Mouse (Mus musculus) gastrocnemius, adult 2 months (tissue): ENCODE data around the gene Slc39a11. TPM values are rescaled to one million over a fixed set of nuclear protein-coding genes. Genes with fewer than 3 reads are reported as not detected.

Source experiments
- DNase-seq: peaks from one replicate; pipeline ENCODE4 v3.0.0; 2022
- H3K27ac ChIP-seq: fragments of 200-600 bp; 2 replicates; pipeline ENCODE4 v1.8.1; 2022; ENCODE audit warnings: mild to moderate bottlenecking
- H3K4me3 ChIP-seq: fragments of 200-600 bp; 2 replicates; pipeline ENCODE4 v1.8.1; 2022; ENCODE audit warnings: mild to moderate bottlenecking, moderate library complexity
- CTCF ChIP-seq: fragments of 200-600 bp; IDR thresholded peaks from 2 replicates; pipeline ENCODE4 v1.8.1; 2022; ENCODE audit warnings: antibody characterized with exemption, mild to moderate bottlenecking, moderate library complexity
- intact Hi-C: fragments of 180-260 bp; cut with DNase I; formaldehyde crosslinking; loops from one replicate; pipeline ENCODE4 v1.15.1; 2025
- total RNA-seq, 2 experiments: library from RNA; stranded (reverse); gene quantifications; 2 replicates each; pipeline ENCODE4 v1.2.3; 2021

Slc39a11 gene
- total RNA-seq, 2 experiments from 2014 or later: 1.8 to 3.0 TPM

DNA sequence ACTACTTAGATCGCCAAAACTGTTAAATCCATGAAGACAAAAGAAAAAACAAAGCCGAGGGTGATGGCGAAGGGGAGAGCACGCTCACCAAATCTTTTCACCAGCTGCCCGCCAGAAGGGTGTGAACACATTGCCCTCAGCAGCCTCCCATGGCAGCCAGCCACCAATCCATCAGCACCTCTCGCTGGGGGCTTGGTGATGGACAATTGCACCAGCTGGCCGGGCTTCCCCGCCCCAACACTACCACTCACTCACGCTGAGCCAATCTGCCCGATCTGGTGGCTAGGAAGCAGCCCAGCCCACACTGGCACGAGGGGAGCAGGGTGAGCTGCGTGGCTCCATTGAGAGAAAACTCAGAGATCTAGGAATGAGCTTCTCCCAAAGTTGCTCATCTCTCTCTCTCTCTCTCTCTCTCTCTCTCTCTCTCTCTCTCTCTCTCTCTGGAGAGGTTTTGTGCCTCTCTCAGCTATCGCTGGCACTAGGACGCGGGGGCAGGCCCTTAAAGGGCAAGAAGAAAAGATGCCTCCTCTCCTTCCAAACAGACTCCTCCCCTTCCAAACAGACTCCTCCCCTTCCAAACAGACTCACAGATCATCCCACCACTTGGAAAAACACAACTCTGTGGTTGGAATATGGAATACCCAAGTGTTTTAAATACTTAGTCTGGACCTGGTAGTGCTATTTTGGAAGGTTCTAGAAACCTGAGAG is 110.2 kb downstream of the Slc39a11 start:
- Histone ChIP-seq H3K27ac (no peak overlapping the region), H3K4me3 (no peak overlapping the region)
- peak; percentile 37 for DNase-seq
- intact Hi-C loops: no loop called here
- TF ChIP-seq CTCF: no peak

DNA sequence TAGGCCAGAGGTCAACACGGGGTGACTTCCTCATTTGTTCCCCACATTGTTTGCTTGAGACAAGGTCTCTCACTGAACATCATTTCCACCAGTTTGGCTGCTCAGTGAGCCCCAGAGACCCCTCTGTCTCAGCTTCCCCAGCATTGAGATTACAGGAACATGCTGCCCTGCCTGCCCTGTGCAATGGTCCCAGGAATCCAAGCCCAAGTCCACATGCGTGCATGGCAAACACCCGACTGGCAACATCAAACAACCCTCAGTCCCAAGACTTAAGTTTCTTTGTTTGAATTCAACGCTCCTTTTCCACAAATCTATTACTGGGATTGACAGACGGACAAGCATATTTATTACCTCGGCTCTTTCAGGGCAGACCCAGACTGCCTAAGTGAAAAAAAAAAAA is 110.8 kb downstream of the Slc39a11 start:
- intact Hi-C loops: no loop called here
- no peak for DNase-seq
- TF ChIP-seq CTCF: no peak
- Histone ChIP-seq H3K4me3 (no peak overlapping the region), H3K27ac (no peak overlapping the region)

DNA sequence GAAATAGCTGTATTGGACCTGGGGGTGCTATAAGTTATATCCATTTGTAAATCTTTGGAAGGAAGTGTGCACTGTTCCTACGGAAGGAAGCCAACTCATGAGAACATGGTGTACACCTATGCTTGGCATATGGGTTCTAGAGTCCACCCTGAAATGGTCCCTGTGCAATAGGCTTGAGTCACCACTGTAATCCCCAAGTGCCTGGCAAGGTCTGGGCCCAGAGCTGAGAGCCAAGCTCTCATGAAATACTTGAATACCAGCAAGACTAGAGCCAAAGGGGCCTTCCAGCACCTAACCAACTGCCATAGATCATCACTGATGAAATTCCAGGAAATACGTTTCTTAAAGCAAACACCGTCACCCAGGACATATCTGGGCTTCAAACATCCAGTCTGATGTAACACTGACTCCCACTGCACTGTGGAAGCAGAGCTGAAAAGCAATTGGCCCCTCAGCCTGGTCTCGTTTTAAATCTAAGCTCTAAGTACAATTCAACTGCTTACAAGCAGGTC is 111.4 kb downstream of the Slc39a11 start:
- H3K27ac ChIP-seq: no peak overlapping the region
- no peak for DNase-seq
- intact Hi-C loops: no loop called here
- H3K4me3 ChIP-seq: no peak overlapping the region
- TF ChIP-seq CTCF: no peak

DNA sequence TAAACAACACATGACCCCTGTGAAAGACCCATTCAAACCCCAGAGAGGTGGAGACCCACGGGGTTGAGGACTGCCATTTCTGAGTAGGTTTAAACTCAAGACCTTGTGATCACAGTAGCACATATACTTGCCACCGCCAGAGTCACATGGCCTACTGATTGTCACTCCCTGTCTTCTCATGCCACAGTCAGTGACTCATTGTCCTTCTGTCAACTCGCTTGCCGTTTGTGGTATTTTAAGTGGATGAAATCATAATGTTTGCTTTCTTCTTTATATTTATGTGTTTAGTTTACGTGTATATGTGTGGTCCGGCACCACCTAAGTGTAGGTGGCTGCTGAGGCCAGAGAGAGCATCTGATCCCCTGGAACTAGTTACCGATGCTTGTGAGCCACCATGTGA is 112.2 kb downstream of the Slc39a11 start:
- Histone ChIP-seq H3K27ac (no peak overlapping the region), H3K4me3 (no peak overlapping the region)
- intact Hi-C loops: no loop called here
- no peak for DNase-seq
- TF ChIP-seq CTCF: no peak

DNA sequence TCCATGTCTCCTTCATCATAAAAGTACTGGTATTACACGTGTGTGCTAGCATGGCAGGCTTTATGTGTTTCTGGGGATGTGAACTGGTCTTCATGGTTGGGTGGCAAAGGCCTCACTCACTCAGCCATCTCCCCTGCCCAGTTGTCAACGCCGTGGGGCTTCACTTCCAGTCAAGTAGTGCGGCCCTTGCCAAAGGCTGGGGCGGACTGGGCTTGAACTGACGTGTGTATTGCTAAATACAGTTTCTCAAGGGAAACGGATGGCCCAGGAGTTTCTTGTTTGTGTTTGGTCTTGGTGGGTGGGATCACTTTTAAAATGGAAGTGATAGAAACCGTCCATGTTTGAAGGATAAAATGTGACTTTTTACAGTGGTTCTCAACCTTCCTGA is 112.7 kb downstream of the Slc39a11 start:
- DNase-seq: no peak
- H3K4me3 ChIP-seq: no peak overlapping the region
- no peak for TF ChIP-seq CTCF
- no peak overlapping the region for H3K27ac ChIP-seq
- intact Hi-C loops: no loop called here

DNA sequence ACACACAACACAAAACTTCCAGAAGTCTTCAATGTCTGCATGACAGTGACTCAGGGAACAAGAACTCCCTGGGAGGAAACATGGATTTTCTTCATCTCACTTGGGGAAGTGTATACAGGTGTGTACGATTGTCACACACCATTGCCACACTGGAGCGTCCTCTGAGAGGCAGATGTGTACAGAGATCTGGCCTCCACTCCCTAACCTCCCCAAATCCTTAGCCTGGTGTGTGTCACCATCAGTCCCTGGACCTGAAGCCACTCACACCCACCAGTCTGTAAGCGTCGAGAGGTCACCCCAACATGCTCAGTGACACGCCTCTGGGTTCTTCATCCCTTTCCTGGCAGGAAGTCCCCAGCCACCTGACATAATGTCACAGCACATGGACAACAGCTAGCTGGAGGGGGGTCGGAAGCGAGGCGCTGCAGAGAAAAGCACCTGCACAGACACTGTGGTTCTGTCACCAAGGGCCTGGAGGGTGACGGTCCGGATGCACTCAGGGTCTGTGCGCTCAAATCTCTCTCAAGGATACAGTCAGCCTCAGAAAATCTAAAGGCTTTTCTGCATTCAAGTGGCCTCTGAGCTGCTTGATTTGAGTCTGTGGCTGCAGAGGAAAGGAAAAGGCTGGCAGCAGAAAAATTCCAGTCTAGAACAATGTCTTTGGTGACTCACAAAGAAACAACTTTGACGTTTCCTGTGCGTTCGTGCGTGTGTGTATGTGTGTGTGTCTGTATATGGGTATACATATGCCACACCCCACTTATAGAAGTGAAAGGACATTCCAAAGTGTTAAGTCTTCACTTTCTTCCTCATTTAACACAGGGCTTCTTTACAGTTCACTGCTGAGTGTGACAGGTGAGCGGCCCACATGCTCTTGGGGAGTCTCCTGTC is 113.3 kb downstream of the Slc39a11 start:
- TF ChIP-seq CTCF: no peak

DNA sequence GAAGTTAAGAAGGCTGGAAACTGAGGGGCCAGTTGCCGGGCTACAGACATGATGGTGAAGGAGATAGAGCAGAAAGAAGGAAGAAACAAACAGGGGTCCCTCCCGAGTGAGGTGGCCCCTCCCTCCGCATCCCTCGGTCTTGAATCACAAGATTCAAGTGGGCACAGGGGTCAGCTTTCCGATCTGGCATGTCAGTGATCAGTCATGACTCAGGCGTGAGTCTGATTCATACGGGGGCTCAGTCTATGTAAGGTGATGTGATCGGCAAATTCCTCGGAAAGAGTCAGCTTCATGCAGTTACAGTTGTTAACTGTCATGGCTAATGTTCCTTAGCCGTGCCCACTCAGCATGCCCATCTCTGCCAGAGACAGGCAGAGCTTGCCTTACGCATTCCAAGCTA is 115.5 kb downstream of the Slc39a11 start:
- TF ChIP-seq CTCF: no peak
- no peak for DNase-seq
- H3K27ac ChIP-seq: no peak overlapping the region
- H3K4me3 ChIP-seq: no peak overlapping the region
- intact Hi-C loops: no loop called here

More for the DNA sequence above, 113.3 kb downstream of the Slc39a11 start:
- no peak overlapping the region for H3K4me3 ChIP-seq
- H3K27ac ChIP-seq: no peak overlapping the region
- intact Hi-C loops: no loop called here
- DNase-seq: no peak

DNA sequence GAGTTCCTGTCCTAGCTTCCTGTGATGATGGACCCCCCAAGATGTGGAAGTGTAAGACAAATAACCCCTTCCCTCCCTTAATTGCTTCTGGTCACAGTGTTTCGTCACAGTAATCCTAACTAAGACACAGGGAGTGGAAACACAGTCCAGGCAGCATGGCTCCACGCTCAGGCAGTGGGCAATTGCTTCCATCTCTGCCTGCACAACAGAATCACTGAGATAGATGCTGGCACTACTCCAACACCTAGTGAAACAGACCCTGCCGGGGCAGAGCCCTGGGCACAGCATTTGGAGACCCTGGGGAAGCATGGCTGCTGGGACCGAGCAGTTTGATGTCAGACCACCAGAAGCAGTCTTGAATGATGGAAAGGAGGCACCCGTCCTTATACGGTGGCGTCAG is 115.9 kb downstream of the Slc39a11 start:
- Histone ChIP-seq H3K4me3 (no peak overlapping the region), H3K27ac (no peak overlapping the region)
- intact Hi-C loops: no loop called here
- no peak for DNase-seq
- TF ChIP-seq CTCF: no peak

DNA sequence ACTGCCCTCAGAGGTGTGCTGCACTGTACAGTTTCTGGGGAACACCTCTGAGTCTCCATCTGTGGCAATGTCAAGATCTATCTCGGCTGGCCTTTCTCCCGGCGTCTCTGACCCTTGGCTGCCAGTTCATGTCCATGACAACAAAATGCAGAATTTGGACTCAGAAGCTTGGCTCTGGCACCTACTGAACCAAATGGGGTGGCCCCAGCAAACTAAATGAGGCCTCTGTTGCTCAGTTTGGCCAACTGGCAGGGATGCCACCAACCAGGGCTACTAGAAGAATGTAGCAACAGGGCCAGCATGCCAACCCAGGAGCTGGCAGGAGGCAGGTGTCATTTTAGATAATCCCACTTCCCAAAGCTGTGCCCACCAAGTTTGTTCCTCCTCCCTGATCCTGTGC is 121.5 kb downstream of the Slc39a11 start:
- no peak overlapping the region for H3K4me3 ChIP-seq
- TF ChIP-seq CTCF: no peak
- no peak for DNase-seq
- intact Hi-C loops: no loop called here
- no peak overlapping the region for H3K27ac ChIP-seq

DNA sequence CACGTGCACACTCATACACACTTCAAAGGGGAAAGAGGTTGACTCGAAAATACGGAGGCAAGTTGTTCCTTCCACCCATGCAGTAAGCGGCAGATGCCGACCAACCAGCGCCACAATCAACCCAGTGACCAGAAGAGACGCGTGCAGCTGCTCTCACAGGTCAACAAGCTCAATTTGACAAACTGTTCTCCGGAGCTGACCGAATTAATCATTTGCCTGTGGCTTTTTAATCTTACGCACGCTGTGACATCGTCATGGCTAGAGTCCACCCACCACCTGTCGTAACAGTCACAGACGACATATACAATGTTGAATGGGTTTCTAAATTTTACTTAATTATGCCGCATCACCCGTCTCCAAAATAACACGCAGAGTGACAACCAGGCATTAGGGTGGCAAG is 124.1 kb downstream of the Slc39a11 start:
- no peak for DNase-seq
- intact Hi-C loops: no loop called here
- no peak for TF ChIP-seq CTCF
- no peak overlapping the region for H3K27ac ChIP-seq
- H3K4me3 ChIP-seq: no peak overlapping the region

DNA sequence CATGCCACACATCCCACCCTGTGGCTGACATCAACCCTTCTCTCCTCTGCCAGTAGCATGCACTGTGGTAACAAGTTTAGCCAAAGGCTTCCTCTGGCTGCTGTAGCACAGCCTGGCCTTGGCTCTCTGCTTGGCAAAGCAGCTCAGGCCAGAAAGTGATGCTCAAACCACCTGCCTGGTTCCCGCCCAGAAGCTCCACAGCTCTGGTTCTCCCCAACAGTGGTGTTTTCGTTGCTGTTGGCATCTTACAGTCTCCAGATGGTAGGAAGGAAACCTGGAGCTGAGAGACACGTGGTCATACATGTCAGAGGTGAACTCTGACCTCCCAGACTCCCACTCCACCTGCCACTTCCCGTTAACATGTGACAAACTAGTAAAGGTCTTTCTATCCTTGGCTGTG is 127.2 kb downstream of the Slc39a11 start:
- no peak overlapping the region for H3K4me3 ChIP-seq
- H3K27ac ChIP-seq: no peak overlapping the region
- no peak for DNase-seq
- intact Hi-C loops: no loop called here
- no peak for TF ChIP-seq CTCF

DNA sequence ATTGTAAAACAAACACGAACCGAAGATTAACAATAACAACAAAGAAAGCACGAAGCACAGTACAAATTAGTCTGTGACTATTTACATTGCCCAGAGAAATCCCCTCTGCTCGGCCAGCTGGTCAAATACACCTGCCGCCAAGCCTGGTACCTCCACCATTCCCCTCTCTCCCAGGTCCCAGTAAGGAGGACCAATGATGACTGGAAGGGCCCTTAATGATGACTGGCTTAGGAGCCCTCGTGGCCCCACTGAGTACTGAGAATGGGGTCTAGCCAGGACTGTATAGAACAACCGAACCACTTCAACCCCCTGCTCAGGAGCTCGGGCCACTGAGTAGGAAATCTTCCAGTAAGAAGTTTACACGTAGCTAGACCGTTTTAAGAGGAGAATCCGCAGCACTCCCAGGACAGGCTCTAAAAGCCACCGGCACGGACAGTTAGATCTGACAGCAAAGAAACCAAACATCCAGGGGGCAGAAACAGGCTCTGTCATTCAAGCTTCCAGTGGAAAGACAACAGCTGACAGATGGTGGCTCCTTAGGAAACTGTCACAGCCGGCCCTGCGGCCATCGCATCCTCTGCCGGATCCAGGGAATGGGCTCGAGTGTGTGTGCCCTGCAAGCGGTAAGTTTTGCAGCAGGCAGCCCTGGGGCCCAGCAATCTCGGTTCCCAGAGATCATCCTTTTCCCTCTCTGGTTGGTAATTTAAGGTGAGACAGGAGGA is 128.2 kb downstream of the Slc39a11 start:
- intact Hi-C loops: no loop called here
- no peak overlapping the region for H3K27ac ChIP-seq
- no peak overlapping the region for H3K4me3 ChIP-seq
- no peak for DNase-seq
- TF ChIP-seq CTCF: no peak
